Mouse (Mus musculus) midbrain, embryonic 16.5 days (tissue): ENCODE measurements around the gene Rpn1. TPM values are rescaled to one million over a fixed set of nuclear protein-coding genes. Genes with fewer than 3 reads are reported as not detected.

Experiments used
- microRNA-seq: library from miRNA; unstranded; fragments of <30 nt; microRNA quantifications from one replicate; pipeline ENCODE4, GENCODE M21; 2017
- polyA plus RNA-seq: library from polyadenylated mRNA; unstranded; fragments of >200 nt; fragmentation: Nextera tagmentation; extraction: Ambion mirVana; gene quantifications from 2 replicates; pipeline ENCODE4 v1.2.1, GENCODE M21; 2015

Gene Rpn1
- polyA plus RNA-seq, 1 experiment from 2014 or later = 321 TPM

Small RNA genes lying within 50 kb of the gene (microRNA-seq; reads per million reads assigned to microRNA genes)
- gene Mir6376 = not detected

Other genes starting within 250 kb of the Rpn1 start
- gene Gm45140, start 248.7 kb upstream of the Rpn1 start, polyA plus RNA-seq = 2.5 and 4.0 TPM in 2 replicates
- gene Isy1, start 245.7 kb upstream of the Rpn1 start, polyA plus RNA-seq = 26.2 and 27.5 TPM in 2 replicates
- gene Cnbp, start 233.4 kb upstream of the Rpn1 start, polyA plus RNA-seq = 484 and 498 TPM in 2 replicates
- gene Copg1, start 196.7 kb upstream of the Rpn1 start, polyA plus RNA-seq = 198 and 203 TPM in 2 replicates
- 42.1 and 44.5 TPM in 2 replicates for gene Hmces, start 170.5 kb upstream of the Rpn1 start, polyA plus RNA-seq
- 13.5 and 14.4 TPM in 2 replicates for gene H1fx, start 102.8 kb upstream of the Rpn1 start, polyA plus RNA-seq
- 357 and 370 TPM in 2 replicates for gene Rab7, start 39.2 kb upstream of the Rpn1 start, polyA plus RNA-seq
- 13.0 and 15.0 TPM in 2 replicates for gene Gata2, start 109.4 kb downstream of the Rpn1 start, polyA plus RNA-seq
- not detected in 2 replicates for gene Dnajb8, start 137.8 kb downstream of the Rpn1 start, polyA plus RNA-seq